Mouse (Mus musculus) kidney, postnatal 36 days (tissue): ENCODE results near the gene Sox21.

ENCODE experiments used
- DNase-seq, 2 experiments: peaks; one replicate each; pipeline ENCODE4 v3.0.0; 2021 to 2022; ENCODE audit warnings: mixed read lengths in 2 of 2

The Sox21 gene

DNA sequence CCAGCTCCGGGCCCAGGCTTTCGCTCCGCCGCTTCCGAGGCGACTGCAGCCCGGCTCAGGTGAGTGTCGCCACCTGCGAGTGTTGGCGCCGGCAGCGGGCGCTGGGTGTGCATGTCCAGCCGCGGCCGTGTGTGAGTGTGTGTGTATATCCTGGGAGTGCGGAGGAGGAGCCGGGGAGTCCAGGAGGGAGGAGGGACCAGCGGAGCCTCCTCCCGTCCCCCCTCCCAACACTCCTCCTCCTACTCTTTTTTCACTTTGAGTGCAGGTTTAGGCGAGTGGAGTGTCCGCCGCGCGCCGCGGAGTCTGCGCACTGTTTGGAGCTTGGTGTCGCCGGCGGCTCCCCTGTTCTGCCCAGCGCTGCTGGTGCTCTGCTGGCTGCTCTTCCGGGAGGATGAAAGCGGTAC is at the start of gene Sox21:
TSS of gene Sox21 (minus strand) at position 145 of the 404 bp plus-strand sequence.
- DNase-seq, result peak; percentile 50 to 60

DNA sequence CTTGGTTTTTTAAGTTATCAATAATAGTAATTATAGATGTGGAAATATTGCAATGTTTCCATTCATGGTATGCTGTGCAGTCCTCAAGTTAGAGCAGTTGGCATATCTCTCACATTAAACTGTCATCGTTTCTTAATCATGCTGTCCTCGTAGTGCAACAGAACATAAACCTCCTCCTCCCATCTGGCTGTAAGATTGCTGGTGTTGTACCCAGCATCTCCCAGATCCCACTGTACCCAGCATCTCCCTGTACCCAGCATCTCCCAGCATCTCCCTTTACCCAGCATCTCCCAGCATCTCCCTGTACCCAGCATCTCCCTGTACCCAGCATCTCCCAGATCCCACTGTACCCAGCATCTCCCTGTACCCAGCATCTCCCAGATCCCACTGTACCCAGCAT is 49.3 kb upstream of the Sox21 start:
- no peak for DNase-seq

DNA sequence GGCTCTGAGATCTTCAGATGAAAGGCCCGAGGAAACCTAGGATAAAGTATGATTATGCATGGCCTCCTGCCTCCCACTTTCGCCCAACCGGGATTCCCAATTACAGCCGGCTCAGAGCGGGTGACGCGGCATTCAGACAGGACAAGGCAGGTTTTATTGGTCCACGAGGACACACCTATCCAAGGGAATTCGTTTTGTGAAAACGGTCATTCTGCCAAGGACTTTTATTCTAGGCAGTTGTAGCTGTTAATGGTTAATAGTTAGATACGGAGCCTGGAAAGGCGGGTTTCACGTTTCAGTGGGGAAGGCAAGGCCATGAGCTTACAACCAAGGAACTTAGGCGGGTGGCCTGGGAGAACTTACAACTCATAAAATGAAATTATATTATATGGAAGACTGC is 46.1 kb upstream of the Sox21 start:
- DNase-seq, result peak; percentile 47 to 68

DNA sequence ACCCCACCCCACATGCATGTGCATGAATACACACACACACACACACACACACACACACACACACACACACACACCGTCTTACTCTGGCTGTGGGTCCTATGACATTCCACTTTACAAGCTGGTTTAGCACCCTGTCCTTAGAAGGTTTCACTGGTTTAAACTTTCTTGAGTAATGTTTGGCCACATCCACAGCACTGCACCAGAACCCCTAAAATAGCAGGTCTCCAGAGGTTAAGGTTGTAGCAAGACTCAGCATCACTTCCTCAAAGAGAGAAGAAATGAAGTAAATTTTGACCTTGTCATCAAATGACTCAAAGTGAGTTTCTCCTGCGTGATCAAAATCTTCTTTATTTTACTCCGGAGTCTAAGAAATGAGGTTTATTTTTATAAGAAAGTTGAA is 45.4 kb upstream of the Sox21 start:
- no peak for DNase-seq

DNA sequence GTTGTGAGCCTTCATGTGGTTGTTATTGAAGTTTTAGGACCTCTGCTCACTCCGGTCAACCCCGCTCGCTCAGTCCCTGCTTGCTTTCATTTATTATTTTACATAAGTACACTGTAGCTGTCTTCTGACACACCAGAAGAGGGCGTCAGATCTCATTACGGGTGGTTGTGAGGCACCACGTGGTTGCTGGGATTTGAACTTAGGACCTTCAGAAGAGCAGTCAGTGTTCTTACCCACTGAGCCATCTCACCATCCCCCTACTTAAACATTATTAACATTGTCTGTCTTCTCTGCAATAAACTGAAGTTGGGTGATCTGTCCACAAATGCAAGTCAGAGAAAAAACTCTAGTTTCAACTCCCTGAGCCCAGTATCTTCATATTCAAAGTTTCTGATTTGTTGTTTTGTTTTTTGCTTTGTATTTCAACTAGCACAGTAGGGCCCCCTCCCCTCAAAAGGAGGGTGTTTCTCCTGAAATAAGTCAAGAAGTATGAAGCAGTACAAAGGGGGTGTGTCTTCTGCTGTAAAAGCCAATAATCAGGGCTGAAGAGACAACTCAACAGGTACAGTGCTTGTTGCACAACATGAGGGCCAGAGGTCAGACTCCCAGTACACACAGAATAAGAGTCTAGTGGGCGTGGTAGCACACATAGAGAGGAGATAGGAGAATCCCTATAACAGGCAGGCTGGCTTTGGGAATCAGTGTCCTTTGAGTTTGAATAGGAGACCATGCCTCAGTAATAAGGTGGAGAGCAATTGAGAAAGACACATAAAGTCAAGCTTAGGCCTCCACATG is 41.1 kb upstream of the Sox21 start:
- no peak for DNase-seq

DNA sequence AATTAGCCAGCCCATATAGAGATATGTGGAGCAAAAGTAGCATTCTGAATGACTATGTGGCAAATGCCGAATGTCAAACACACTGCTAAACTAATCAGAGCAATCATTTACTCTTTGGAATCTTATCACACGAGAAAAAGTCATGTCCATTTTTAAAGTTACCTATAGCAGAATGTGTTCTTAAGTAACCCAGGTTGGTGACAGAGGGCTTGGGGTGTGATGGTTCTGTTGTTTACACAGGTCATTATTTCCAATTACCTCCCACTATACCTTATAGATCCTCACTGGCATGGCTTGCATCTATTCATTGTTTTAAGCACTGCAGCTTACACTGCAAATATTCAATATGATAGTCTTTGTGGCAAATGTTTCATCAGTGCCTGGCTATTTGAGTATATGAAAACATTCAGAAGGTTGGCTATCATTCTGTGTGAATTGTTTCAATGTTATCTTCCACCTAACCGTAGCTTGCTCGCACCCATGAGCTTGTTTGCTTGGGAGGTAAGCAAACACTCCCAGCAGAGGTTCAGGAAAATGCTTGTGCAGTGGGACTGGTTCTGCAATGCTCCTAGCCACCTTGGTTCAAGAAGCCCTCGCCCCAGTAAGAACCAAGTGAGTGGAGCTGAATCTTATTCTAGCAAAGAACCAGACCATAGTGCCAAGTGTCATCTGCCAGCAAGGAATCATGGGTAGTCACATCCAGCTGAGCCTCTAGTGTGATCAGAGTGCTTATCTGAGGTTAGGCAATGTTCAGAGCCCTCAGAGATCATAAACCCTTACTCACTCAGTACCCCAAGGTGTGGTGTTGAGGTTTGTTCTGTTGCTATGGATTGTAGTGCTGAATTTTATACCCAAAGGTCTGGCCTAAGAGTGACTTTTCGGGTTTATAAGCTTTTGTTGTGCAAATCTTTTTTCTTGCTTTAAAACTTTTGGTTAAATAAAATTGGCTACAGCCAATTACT is 36.0 kb upstream of the Sox21 start:
- no peak for DNase-seq

DNA sequence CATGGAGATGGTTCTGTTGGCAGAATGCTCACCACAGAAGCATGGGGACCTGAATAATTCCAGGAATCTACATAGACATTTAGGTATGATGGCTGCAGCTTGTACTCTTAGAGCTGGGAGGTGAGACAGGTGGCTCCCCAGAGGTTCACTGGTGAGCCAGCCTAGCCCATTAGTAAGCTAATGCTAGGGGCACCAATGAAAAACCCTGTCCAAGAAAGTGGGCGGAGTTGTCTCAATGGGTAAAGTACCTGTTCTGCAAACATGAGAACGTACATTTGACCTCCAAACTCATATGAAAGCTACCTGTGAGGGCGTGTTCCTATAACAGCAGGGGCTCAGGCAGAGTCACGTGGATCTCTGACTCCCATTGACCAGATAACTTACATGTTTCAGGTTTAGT is 32.0 kb upstream of the Sox21 start:
- no peak for DNase-seq

DNA sequence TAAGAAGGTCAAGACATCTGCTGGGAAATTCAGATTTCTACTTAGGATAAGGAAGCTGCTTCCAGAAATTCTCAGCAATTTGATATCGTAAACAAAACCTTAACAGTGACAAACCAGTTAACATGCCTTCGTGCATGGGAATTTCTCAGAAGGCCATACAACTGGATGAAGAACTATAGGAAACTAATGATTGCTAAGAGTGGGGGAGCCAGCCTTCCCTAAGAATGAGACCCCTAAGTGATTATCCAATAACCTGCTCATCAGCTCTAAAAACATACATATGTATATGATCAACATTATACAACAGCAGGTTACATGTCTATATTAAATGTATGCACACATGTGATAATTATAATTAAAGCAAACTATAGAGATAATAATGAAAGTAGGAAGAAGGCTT is 29.8 kb upstream of the Sox21 start, which contains the start of gene Gm9376:
TSS of gene Gm9376 (plus strand) at position 301 of the 400 bp plus-strand sequence.
- DNase-seq, result no peak

DNA sequence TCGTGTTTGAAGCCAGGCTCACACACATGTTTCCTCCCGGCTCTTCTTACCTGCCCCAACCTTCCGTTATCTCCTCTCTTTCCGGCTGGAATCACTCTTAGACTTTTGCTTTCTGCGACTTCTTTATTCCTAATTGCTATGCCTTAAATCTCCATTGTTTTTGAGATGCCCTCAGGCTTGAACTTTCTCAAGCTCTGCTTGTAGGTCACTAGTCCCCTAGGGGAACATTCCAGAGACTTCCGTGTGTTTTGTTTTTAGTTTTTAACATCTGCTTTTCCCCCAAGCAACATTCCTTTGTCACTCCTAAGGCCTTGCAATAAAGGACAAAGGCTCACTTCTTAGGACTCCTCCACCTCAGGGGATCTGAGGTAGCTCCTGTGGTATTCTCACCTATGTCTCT is 16.6 kb upstream of the Sox21 start:
- DNase-seq, result no peak

DNA sequence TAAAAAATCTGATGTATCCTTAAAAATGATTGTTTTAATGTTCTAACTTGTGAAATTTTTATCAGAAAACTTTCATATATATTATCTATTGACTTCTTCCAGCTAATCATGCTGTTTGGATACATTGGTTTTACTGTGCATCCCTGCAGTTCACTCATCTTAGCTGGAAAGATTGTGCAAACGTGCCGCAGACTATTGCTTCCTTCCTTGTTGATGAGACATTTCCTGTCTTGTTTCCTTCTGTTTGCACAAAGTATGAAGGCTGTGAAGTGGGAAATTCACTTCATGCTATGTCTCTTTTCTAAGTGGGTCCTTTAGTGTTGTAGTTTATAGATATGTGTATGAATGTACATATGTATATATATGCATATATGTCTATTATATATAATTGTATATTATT is 4.6 kb upstream of the Sox21 start:
- no peak for DNase-seq

DNA sequence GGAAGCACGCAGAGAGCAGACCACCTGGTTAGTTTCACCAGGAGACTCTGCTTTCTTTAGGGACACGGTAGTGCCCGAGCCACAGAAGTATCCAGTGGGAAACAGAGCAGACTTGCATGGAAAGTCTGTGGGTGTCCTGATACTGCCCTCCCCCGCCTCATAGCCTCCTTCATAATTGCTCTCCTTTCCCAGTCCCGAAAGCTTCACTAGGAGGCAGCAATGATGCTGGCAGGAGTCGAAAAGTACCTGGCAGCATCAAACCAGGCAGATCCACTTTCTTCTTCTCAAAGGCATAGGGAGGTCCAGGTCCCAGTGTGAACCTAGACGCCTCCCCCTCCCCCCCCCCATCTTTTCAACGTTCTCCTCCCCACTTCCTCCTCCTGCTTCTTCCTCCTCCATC is 2.5 kb upstream of the Sox21 start:
- no peak for DNase-seq

DNA sequence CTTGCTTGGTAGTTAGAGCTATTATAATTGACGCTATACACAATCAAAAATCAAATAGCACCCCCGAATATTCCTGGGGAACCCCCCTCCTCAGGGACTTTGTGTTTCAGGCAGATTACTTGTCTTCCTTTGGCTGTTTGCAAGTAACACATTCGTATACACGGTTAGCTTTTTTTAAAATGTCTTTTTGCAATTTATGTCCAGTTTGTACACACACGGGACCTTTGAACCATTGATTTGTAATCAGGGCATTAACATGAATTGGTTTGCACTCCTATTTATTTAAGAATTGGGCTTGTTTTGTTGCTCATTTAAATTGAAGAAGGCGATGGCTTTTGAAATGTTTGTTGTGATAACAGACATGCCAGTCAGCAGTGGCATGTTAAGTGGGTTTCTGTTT is 956 bp upstream of the Sox21 start:
- no peak for DNase-seq

DNA sequence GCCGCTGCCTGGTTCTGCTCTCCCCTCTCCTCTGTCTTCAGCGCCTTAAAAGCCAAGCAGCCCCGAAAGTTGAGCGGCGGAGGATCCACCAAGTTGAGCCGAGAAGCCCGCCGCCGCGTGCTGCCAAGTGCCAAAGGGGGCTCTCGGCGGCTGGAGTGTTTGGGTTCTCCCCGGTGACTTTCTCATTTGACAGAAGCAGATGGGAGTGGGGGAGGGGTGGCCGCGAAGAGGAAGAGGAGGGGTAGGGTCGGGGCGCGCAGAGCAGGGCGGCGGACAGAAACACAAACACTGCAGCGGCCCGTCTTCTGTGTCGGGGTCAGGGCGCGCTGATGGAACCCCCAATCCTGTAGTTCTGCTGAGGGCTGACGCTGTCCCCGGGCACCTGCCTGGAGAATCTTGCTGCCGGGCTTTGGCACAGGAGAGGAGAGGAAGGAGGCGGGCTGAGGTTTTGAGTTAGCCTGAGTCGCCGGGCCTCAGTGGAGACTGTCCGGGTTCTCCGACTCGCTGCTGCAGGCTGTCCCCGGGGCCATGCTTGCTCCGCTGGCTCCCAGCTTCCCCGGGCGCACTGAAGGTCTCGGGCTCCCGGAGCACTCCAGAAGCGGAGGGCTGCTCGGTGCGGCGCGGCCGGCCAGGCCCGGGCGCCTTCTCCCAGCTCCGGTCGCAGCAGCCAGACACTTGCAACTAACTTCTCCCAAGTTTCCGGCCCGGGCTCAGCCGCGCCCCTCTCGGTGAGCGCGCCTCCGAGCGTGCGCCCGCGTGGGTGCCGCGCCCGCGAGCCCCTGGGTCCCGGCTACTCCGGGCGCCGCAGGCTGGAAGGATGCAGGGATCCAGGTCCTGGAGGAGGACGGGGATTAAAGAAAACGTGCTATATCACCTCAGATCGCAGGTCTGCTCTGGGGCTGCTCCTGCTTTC is 601 bp downstream of the Sox21 start:
- peak in 1 of 2 experiments; percentile 46 for DNase-seq

DNA sequence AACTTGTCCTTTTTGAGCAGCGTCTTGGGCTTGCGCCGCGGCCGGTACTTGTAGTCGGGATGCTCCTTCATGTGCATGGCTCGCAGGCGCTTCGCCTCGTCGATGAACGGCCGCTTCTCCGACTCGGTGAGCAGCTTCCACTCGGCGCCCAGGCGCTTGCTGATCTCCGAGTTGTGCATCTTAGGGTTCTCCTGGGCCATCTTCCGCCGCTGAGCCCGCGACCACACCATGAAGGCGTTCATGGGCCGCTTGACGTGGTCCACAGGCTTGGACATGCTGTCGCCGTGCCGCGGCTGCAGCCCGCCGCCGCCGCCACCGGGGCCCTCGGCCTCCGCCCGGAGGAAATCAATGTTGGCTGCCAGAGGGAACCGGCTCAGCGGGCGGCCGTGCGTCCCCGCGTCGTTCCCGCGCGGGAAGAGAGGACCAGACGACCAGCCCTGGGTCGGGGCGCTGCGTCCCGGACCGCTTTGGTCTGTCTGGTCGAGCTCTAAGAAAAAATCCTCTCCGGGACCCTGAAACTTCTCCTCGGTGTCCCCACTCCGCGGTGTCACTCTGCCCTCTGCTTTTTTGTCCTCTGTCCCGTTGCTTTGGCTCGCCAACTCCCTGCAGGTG is 1.4 kb downstream of the Sox21 start:
- DNase-seq, result peak in 1 of 2 experiments; percentile 39

DNA sequence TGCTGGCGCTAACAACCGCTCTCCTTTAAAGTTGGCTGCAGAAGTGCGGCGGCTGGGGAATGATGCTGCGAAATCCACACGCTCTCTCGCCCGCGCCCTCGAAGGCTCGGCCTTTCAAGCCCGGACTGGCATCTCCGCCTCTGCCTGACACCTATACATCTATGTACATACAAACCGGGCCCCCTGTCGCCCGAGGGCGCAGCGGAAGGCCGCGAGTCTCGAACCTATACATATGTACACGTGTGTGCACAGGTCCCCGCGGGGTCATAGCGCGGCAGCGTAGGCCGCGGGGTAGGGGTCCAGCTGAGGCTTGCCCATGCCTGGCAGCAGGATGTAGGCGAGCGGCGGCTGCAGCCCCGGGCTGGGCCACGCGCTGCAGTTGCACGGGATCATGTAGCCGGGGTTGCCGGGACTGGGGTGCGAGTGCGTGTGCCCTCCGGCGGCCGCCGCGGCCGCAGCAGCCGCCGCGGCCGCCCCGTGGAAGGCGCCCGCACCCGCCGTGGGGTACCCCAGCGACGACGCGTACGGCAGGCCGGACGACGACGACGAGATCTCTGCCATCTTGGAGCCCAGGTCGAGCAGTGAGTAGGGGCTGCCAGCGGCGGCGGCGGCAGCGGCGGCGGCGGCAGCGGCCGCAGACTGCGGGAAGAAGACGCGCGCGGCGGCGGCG is 2.2 kb downstream of the Sox21 start:
- peak in 1 of 2 experiments; percentile 15 for DNase-seq

DNA sequence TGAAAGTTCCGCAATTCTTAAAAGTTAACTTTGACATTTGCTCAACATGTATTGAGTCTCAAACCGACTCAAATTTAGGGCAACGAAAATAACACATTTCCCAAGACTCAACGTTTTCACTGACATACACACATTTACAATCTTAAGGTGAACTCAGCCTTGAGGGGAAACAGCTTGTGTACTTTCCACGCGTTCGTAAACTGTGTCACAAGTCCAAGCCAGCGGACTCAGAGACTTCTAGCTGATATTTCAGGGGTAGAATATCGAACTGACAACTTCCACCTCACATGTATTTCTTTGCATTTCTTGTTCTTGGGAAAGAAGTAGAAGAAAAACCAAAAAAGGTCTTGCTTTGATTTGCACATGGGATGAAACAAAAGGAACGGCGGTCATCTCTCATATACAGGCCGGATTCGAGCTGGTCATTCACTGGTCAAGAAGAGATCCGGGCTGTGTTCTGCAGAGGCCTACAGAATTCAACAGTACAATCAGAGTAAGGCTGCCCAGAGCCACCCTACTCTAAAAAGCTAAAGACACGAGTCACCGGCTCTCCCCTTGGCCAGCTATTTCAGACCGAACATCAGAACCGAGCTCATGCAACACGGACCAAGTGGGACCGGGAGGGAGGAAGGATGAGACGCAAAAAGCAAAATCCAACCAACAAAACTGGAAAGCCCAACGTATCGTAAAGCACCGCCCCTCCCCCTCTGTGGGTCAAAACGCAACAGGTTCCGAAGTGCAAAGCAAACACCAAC is 2.9 kb downstream of the Sox21 start:
- no peak for DNase-seq

DNA sequence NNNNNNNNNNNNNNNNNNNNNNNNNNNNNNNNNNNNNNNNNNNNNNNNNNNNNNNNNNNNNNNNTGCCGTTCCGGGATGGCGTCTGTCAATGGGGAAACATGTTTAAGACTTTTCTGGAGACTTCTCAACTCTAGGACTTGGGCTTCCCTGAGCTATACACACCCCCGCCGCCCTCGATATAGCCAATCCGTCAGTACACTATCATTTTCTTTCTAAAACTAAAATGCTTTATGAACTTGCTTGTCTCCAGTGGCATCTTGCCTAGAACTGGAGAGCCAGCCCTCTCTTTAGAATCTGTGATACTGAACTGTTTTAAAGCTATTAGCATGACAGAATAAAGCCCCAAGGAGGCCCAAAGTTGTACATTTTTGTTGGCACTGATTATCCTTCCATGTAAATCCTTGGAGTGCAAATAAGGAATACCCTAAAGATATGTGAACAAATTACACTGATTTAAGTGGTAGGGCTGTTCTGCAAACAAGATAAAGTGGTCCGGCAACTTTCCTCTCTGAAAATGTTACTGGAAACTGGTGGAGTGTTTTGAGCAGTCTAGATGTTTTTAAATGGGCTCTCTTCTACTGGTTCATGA is 4.4 kb downstream of the Sox21 start:
- DNase-seq, result no peak

DNA sequence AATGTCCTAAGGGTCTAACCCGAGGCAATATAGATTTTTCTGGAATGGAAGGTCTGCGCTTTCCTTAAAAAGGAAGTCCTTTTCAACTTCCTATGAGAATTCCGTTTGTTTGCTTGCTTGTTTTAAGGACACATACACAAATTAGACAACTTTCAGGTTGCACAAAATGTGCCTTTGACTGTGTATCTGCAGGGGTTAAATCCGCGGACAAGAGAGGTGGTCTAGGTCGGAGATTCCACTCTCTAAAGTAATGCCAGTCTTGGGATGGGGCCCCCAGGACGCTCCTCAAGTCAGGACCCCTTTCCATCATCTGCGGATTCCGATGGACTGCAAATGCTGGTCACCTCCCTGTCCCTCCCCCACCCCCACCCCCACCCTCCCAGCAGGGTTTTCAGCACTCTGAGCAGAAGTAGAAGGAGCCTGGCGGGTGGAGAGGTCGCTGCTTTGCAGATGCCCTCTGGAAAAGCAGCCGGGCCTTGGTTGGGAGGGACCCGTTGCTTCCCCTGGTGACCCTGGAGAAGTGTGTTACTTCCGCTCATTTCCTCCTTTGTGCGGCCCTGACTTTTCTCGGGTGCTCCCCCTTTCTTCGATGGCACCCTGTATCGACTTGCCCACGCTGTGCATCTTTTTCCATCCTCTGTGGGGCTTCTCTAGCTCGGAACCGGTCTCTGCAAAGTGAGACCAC is 10.2 kb downstream of the Sox21 start:
- no peak for DNase-seq

DNA sequence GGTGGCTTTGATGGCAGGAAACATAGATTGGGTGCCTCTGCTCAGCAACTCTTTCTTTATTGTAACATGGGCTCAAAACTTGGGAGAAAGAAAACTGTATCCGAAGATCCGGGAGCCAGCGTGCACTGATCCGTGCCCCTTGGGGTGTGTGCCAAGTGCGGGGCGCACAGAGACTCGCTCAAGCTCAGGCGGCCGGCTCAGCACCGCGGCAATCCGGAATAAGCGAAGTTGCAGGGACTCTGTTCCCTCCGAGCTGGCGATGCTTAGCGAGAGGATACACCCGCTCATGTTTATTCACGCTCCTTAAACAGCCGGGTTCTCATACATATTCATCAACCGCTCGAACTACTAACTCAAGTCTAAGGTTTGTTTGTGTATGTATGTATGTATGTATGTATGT is 10.9 kb downstream of the Sox21 start:
- peak; percentile 39 to 62 for DNase-seq
